Mouse (Mus musculus): Measurements from ENCODE around the gene Gm49380.

DNA sequence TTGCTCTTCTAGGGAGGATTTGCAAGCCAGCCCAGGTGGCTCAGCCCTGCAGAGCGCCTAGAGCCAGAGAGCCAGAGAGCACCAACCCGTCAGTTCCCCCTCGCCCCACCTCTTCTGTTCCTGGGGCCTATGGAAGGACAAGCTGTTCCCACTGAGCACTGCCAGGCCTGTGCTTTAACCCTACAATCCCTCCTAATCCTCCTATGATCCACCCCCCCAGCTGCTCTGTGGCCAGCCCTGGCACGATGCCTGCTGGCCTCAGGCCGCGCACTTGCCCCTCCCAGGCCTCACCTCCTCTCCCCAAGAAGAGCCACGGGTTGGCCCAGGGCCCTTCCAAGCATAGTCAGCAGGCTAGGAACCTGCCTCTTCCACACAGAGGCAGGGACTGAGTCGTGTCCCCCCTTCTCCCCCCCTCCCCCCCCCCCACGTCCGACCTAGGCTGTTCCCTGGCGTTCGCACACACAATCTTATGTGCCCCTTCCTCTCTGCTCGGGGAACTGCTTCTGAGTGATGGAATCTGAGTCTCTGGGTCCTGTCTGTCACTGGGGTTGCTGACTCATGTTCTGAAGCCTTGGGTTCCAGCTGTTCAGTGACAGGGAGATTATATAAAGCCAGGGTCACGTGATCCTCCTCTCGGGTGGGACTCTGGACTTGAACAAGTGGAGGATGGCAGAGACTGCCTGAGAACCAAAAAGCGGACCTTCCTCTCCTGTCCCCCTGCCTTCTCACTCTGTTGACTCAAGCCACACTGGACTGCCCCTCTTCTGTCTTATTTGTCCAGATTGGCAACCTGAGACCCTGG, 34.1 kb downstream of the Gm49380 start:
- TF ChIP-seq NRF1 (IDR thresholded peaks at IDR 0.05; ENCODE audit: insufficient read depth, low read depth, low read length, poor library complexity, severe bottlenecking) (no peak), CTCF (IDR thresholded peaks at IDR 0.05 in 2 of 3, conservative IDR thresholded peaks at IDR 0.05 in 1 of 3; ENCODE audit: control insufficient read depth in 1 of 3, insufficient read depth in 1 of 3, low read depth in 2 of 3, low read length in 3 of 3, poor library complexity in 1 of 3, severe bottlenecking in 1 of 3) (no peak), MXI1 (IDR thresholded peaks at IDR 0.05; ENCODE audit: low read depth, low read length) (peak; percentile 27; the same call in 1 of the 2 replicates), POLR2A (IDR thresholded peaks at IDR 0.05; ENCODE audit: control insufficient read depth in 1 of 2, insufficient read depth in 1 of 2, low read depth in 1 of 2, low read length in 2 of 2, poor library complexity in 1 of 2) (no peak), MYC (IDR thresholded peaks at IDR 0.05; ENCODE audit: low read depth, low read length) (no peak), MAX (IDR thresholded peaks at IDR 0.05; ENCODE audit: low read length) (peak; percentile 67), HCFC1 (IDR thresholded peaks at IDR 0.05; ENCODE audit: low read depth, low read length) (no peak), ZMIZ1 (IDR thresholded peaks at IDR 0.05; ENCODE audit: low read depth, low read length) (no peak), TCF12 (IDR thresholded peaks at IDR 0.05; ENCODE audit: low read depth, low read length) (no peak), USF1 (IDR thresholded peaks at IDR 0.05; ENCODE audit: low read depth, low read length) (peak; percentile 93)
